Mouse (Mus musculus): Measurements from ENCODE around the gene Ap2a2.
"Not testable (repeated sequence)": the region's sequence is repeated elsewhere in the genome, so short reads cannot be mapped to it uniquely, and the experiment has no call there.

Gene Ap2a2

DNA sequence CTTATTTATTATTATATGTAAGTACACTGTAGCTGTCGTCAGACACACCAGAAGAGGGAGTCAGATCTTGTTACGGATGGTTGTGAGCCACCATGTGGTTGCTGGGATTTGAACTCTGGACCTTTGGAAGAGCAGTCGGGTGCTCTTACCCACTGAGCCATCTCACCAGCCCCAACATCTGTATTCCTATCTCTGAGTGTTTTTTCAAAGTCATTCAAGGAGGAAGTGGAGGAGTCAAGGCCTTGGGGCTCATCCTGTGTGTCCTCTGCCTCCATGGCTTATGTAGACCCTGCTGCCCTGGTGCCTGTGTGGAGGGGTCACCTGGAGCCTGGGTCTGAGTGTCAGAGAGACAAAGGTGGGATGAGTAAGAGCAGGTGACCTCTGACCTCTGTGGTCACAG, 107.1 kb downstream of the Ap2a2 start:
- not testable (repeated sequence) for DNase-seq

DNA sequence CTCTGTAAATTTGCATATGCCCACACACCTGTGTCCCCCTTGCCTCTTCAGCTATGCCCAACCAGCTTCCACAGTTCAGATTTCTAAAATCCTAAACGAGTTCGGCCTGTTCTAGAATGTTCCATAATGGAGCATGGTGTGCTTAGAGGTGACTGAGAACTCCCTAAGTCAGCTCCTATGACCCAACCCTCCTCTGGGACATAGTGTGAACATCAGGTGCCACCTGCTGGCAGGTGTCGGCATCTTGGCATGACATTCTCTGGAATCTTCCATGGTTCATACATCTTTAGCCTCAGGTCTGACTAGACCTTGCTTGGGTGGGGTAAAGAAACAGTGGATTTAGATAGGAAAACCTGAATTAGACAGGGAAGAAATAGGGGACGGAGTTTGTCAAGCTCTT, 109.0 kb downstream of the Ap2a2 start:
- peak in 1 of 2 experiments; percentile 23 for DNase-seq

DNA sequence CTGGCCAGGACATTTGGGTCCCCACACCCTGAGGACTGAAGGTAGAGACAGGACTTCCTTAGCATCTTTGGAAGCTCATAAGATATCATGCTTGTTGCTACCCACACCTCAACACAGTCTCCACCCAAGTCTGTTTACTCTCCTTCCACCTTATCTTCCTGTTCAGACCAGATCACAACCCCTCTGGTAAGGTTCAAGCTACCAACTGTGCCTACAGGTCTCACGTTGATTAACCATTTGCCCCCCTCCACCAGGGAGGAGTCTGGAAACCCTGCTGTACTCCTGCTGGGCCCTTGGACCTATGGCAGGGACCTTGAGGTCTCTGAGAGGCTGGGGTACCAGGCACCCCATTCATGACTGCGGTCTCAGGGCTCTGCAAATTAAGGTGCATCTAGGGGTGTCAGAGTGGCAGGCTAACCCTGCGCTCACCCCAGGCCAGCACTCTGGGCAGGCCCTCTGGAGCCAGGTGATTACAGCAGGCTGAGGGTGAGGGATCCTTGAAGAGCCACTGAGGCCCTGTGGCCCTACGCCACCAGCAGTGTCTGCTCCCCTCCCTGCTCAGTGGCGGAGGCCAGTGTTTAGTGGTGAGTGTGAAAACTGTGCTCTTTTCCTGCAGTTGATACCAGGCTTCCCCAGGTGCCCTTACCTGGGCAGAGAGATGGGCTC, 109.8 kb downstream of the Ap2a2 start:
- DNase-seq: no peak

DNA sequence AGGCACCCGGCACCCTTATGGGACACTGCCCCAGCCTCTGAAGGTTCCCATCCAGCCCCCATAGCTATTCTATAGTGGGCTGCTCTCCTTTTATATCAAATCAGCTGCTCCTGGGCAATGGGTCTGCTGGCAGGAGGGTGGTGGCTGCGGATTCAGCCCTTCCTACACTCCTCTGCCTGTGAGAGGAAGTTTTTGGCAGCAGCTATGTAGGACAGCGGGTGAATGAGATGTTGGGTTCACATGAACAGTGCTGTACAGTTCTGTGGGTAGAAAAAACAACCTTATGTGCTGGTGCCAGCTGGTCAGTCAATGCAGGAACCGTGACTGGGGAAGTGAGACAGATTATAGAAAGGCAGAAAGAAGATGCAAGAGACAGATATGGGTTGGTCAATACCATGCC, 116.9 kb downstream of the Ap2a2 start:
- no peak for DNase-seq
